Mouse (Mus musculus): ENCODE results near the gene Cers5. TPM values are rescaled to one million over a fixed set of nuclear protein-coding genes. Genes with fewer than 3 reads are reported as not detected.

Cers5 gene
- polyA plus RNA-seq, 1 experiment: 16.6 TPM

GRCm38 (mm10) chr15:99801885-99802572, 29.3 kb upstream of the Cers5 start:
- no peak overlapping the region for H3K4me3 ChIP-seq (ENCODE audit: insufficient read depth, low read depth, low read length)
- H3K27ac ChIP-seq (replicated peaks; ENCODE audit: low read depth, low read length): no peak overlapping the region

GRCm38 (mm10) chr15:99799706-99800105, 27.0 kb upstream of the Cers5 start:
- 0 out of 2 replicates have a peak, but pooled peaks cover 4% of the 10 kb centered on the region for H3K4me1 ChIP-seq (ENCODE audit: control insufficient read depth, insufficient read depth, insufficient read length, low read length)
- no peak overlapping the region for H3K4me3 ChIP-seq (ENCODE audit: insufficient read depth, low read depth, low read length)
- no peak overlapping the region for H3K27ac ChIP-seq (replicated peaks; ENCODE audit: low read depth, low read length)

More at GRCm38 (mm10) chr15:99801885-99802572, 29.3 kb upstream of the Cers5 start:
- H3K4me1 ChIP-seq (ENCODE audit: control insufficient read depth, insufficient read depth, insufficient read length, low read length): 0 out of 2 replicates have a peak, but pooled peaks cover 4% of the 10 kb centered on the region

- no peak overlapping the region for H3K27ac ChIP-seq (replicated peaks; ENCODE audit: low read depth, low read length)
- no peak overlapping the region for H3K4me3 ChIP-seq (ENCODE audit: insufficient read depth, low read depth, low read length)
- 0 out of 2 replicates have a peak, but pooled peaks cover 2% of the 10 kb centered on the region for H3K4me1 ChIP-seq (ENCODE audit: control insufficient read depth, insufficient read depth, insufficient read length, low read length)
Measured at GRCm38 (mm10) chr15:99797898-99798297, 25.2 kb upstream of the Cers5 start.

GRCm38 (mm10) chr15:99796735-99797134, 24.1 kb upstream of the Cers5 start:
- Histone ChIP-seq H3K4me3 (ENCODE audit: insufficient read depth, low read depth, low read length) (no peak overlapping the region), H3K27ac (replicated peaks; ENCODE audit: low read depth, low read length) (no peak overlapping the region), H3K4me1 (ENCODE audit: control insufficient read depth, insufficient read depth, insufficient read length, low read length) (no peaks in the 10 kb centered on the region)

GRCm38 (mm10) chr15:99796066-99796465, 23.4 kb upstream of the Cers5 start:
- Histone ChIP-seq H3K4me3 (ENCODE audit: insufficient read depth, low read depth, low read length) (no peak overlapping the region), H3K27ac (replicated peaks; ENCODE audit: low read depth, low read length) (no peak overlapping the region), H3K4me1 (ENCODE audit: control insufficient read depth, insufficient read depth, insufficient read length, low read length) (no peaks in the 10 kb centered on the region)

GRCm38 (mm10) chr15:99792221-99792815, 19.6 kb upstream of the Cers5 start:
- Histone ChIP-seq H3K4me3 (ENCODE audit: insufficient read depth, low read depth, low read length) (no peak overlapping the region), H3K4me1 (ENCODE audit: control insufficient read depth, insufficient read depth, insufficient read length, low read length) (no peaks in the 10 kb centered on the region), H3K27ac (replicated peaks; ENCODE audit: low read depth, low read length) (no peak overlapping the region)

GRCm38 (mm10) chr15:99791003-99791402, 18.3 kb upstream of the Cers5 start:
- Histone ChIP-seq H3K27ac (replicated peaks; ENCODE audit: low read depth, low read length) (no peak overlapping the region), H3K4me1 (ENCODE audit: control insufficient read depth, insufficient read depth, insufficient read length, low read length) (no peaks in the 10 kb centered on the region), H3K4me3 (ENCODE audit: insufficient read depth, low read depth, low read length) (no peak overlapping the region)

- Histone ChIP-seq H3K4me1 (ENCODE audit: control insufficient read depth, insufficient read depth, insufficient read length, low read length) (no peaks in the 10 kb centered on the region), H3K27ac (replicated peaks; ENCODE audit: low read depth, low read length) (no peak overlapping the region), H3K4me3 (ENCODE audit: insufficient read depth, low read depth, low read length) (no peak overlapping the region)
Measured at GRCm38 (mm10) chr15:99790464-99790863, 17.8 kb upstream of the Cers5 start.

- peak overlapping the region; percentile 37 for H3K27ac ChIP-seq (replicated peaks; ENCODE audit: low read depth, low read length)
- no peaks in the 10 kb centered on the region for H3K4me1 ChIP-seq (ENCODE audit: control insufficient read depth, insufficient read depth, insufficient read length, low read length)
- H3K4me3 ChIP-seq (ENCODE audit: insufficient read depth, low read depth, low read length): no peak overlapping the region
Measured at GRCm38 (mm10) chr15:99787625-99788120, 15.0 kb upstream of the Cers5 start.

GRCm38 (mm10) chr15:99778677-99779335, 6.1 kb upstream of the Cers5 start:
- H3K4me1 ChIP-seq (ENCODE audit: control insufficient read depth, insufficient read depth, insufficient read length, low read length): no peaks in the 10 kb centered on the region

GRCm38 (mm10) chr15:99778148-99778547, 5.5 kb upstream of the Cers5 start:
- H3K27ac ChIP-seq (replicated peaks; ENCODE audit: low read depth, low read length): no peak overlapping the region
- no peaks in the 10 kb centered on the region for H3K4me1 ChIP-seq (ENCODE audit: control insufficient read depth, insufficient read depth, insufficient read length, low read length)
- no peak overlapping the region for H3K4me3 ChIP-seq (ENCODE audit: insufficient read depth, low read depth, low read length)

More at GRCm38 (mm10) chr15:99778677-99779335, 6.1 kb upstream of the Cers5 start:
- H3K4me3 ChIP-seq (ENCODE audit: insufficient read depth, low read depth, low read length): no peak overlapping the region
- H3K27ac ChIP-seq (replicated peaks; ENCODE audit: low read depth, low read length): no peak overlapping the region

GRCm38 (mm10) chr15:99772925-99773324, 240 bp upstream of the Cers5 start:
- Histone ChIP-seq H3K4me3 (ENCODE audit: insufficient read depth, low read depth, low read length) (no peak overlapping the region; the same call in 1 of the 2 replicates), H3K27ac (replicated peaks; ENCODE audit: low read depth, low read length) (no peak overlapping the region; the same call in 1 of the 2 replicates), H3K4me1 (ENCODE audit: control insufficient read depth, insufficient read depth, insufficient read length, low read length) (no peaks in the 10 kb centered on the region)

GRCm38 (mm10) chr15:99772277-99772880, 306 bp downstream of the Cers5 start:
- Histone ChIP-seq H3K4me1 (ENCODE audit: control insufficient read depth, insufficient read depth, insufficient read length, low read length) (no peaks in the 10 kb centered on the region), H3K4me3 (ENCODE audit: insufficient read depth, low read depth, low read length) (peak overlapping the region; percentile 99), H3K27ac (replicated peaks; ENCODE audit: low read depth, low read length) (peak overlapping the region; percentile 83)

- peak overlapping the region; percentile 83 for H3K27ac ChIP-seq (replicated peaks; ENCODE audit: low read depth, low read length)
- peak overlapping the region; percentile 99 for H3K4me3 ChIP-seq (ENCODE audit: insufficient read depth, low read depth, low read length)
- H3K4me1 ChIP-seq (ENCODE audit: control insufficient read depth, insufficient read depth, insufficient read length, low read length): no peaks in the 10 kb centered on the region
Measured at GRCm38 (mm10) chr15:99771601-99772276, 946 bp downstream of the Cers5 start.

All from brown adipose tissue, adult 24 weeks (tissue).